Mouse (Mus musculus): ENCODE measurements around the gene Nr1h4. TPM values are rescaled to one million over a fixed set of nuclear protein-coding genes. Genes with fewer than 3 reads are reported as not detected.

Gene Nr1h4
- total and polyA plus RNA-seq, 2 experiments: 58.4 to 168 TPM

DNA sequence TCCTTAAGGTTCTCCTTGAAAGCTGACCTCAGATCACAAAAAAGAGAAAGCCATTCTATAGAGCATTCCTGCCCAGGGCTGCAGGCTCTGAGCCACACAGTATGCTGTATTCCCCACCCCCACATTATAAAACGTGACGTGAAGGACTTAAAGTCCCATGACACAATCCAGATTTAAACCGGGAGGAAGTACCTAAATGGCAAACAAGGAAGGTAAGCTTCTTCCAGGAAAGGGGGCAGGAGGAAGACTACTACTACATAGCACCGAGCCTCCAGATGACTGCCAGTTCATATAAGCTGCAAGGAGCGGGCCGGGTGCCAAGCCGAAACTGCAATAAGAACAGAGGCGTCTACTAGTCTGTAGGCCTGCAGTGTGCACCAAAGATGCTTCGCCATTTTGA, 97.5 kb downstream of the Nr1h4 start:
- DNase-seq (ENCODE audit: extremely low read depth, low read depth, low spot score): no peak
- Histone ChIP-seq H3K4me1 (ENCODE audit: control insufficient read depth, insufficient read depth, low read length) (no peaks in the 10 kb centered on the region), H3K36me3 (ENCODE audit: control insufficient read depth, insufficient read depth, low read length) (peaks cover 1% of the 10 kb centered on the region; the same call in 1 of the 2 replicates), H3K4me3 (ENCODE audit: insufficient read depth, low read depth, low read length) (no peak overlapping the region), H3K27me3 (ENCODE audit: control insufficient read depth, insufficient read depth, low read length) (no peaks in the 10 kb centered on the region), H3K9ac (ENCODE audit: low read depth, low read length) (no peak overlapping the region), H3K79me2 (ENCODE audit: control insufficient read depth, insufficient read depth, low read length) (no peaks in the 10 kb centered on the region), H3K27ac (replicated peaks; ENCODE audit: insufficient read depth, low read depth, low read length) (no peak overlapping the region)
- WGBS: 91% methylated on average over 9 of the region's 9 CpGs
- TF ChIP-seq CTCF (IDR thresholded peaks at IDR 0.05; ENCODE audit: low read depth, low read length): no peak
- TF ChIP-seq POLR2A (IDR thresholded peaks at IDR 0.05; ENCODE audit: extremely low read depth, insufficient read depth, low read length): no peak

DNA sequence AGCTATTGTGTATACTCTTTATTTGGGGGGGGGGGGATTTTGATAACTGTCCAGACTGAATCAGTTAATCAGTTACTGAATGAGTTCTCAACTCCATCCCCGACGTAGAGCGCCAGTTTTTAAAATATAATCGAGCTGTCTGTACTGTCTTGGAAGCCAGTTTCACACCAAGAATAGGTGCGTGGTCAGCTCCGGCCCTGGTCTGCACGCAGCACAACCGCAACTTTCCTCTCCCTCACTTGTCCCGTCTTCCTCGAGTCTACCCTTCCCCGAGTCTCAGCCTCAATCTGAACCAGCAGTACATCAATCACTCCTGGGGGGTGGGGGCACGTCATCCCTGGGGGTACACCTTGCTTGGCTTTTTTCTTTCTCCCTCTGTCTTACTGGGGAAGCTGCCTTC, 98.0 kb downstream of the Nr1h4 start:
- peaks cover 1% of the 10 kb centered on the region for H3K36me3 ChIP-seq (ENCODE audit: control insufficient read depth, insufficient read depth, low read length)

DNA sequence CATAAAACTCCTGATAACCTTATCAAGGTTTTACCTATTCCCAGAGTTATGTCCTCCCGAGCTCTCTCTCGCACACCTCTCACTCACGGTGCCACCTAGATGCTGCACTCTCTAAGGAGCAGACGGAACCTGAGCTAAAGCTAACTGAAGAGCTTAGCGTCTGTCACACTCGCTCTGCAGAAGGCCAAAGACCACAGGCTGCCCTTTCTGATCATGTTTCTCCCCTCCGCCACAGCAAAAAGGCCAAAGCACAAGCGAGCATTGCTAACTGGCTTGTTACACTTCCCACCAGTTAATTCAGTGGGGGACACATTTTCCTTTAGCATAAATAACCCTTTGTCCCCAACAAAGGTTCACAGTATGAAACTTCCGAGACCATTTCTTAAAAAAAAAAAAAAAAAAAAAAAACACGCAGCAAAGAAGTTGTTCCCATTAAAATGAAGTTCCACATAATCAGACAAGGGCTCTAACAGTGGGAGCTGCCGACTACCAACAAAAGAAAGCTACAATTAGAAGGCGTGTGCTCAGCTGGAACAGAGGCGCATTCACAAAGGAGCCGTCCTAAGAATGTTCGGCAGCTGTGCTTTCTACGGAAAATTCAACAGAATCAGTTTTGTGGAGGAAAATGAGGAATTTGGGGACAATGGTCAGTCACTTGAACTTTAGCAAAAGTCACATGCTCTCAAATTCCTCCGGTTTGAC, 98.7 kb downstream of the Nr1h4 start:
- no peak for DNase-seq (ENCODE audit: extremely low read depth, low read depth, low spot score)
- TF ChIP-seq CTCF (IDR thresholded peaks at IDR 0.05; ENCODE audit: low read depth, low read length): no peak
- TF ChIP-seq POLR2A (IDR thresholded peaks at IDR 0.05; ENCODE audit: extremely low read depth, insufficient read depth, low read length): no peak
- WGBS: 94% methylated on average over 17 of the region's 17 CpGs
- Histone ChIP-seq H3K36me3 (ENCODE audit: control insufficient read depth, insufficient read depth, low read length) (peaks cover 1% of the 10 kb centered on the region), H3K27ac (replicated peaks; ENCODE audit: insufficient read depth, low read depth, low read length) (no peak overlapping the region), H3K27me3 (ENCODE audit: control insufficient read depth, insufficient read depth, low read length) (no peaks in the 10 kb centered on the region), H3K4me3 (ENCODE audit: insufficient read depth, low read depth, low read length) (no peak overlapping the region), H3K9ac (ENCODE audit: low read depth, low read length) (no peak overlapping the region), H3K4me1 (ENCODE audit: control insufficient read depth, insufficient read depth, low read length) (no peaks in the 10 kb centered on the region), H3K79me2 (ENCODE audit: control insufficient read depth, insufficient read depth, low read length) (no peaks in the 10 kb centered on the region)

More for the DNA sequence above, 98.0 kb downstream of the Nr1h4 start:
- 92% methylated on average over 12 of the region's 12 CpGs for WGBS
- no peak for DNase-seq (ENCODE audit: extremely low read depth, low read depth, low spot score)
- Histone ChIP-seq H3K79me2 (ENCODE audit: control insufficient read depth, insufficient read depth, low read length) (no peaks in the 10 kb centered on the region), H3K9ac (ENCODE audit: low read depth, low read length) (no peak overlapping the region), H3K4me3 (ENCODE audit: insufficient read depth, low read depth, low read length) (no peak overlapping the region), H3K27ac (replicated peaks; ENCODE audit: insufficient read depth, low read depth, low read length) (no peak overlapping the region), H3K4me1 (ENCODE audit: control insufficient read depth, insufficient read depth, low read length) (no peaks in the 10 kb centered on the region), H3K27me3 (ENCODE audit: control insufficient read depth, insufficient read depth, low read length) (no peaks in the 10 kb centered on the region)
- TF ChIP-seq CTCF (IDR thresholded peaks at IDR 0.05; ENCODE audit: low read depth, low read length) (no peak), POLR2A (IDR thresholded peaks at IDR 0.05; ENCODE audit: extremely low read depth, insufficient read depth, low read length) (no peak)

DNA sequence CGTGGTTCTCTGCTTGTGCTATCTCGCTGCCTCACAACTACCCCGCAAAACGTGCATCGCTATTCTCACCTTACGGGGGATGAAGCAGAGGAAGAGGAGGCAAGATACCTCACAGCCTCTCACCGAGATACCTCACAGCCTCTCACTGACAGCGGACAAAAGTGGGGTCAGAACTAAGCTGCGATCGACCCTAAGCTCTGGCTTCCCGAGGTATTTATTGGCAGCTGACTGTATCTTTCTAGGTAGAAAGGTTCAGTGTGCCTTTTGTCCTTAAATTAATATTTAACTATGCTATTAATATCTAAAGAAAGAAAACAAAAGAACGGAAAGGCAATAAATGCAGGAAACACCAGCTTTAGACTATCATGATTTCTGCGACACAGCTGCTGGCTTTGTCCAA, 100.6 kb downstream of the Nr1h4 start:
- Histone ChIP-seq H3K9ac (ENCODE audit: low read depth, low read length) (no peak overlapping the region), H3K4me1 (ENCODE audit: control insufficient read depth, insufficient read depth, low read length) (no peaks in the 10 kb centered on the region), H3K27me3 (ENCODE audit: control insufficient read depth, insufficient read depth, low read length) (no peaks in the 10 kb centered on the region), H3K27ac (replicated peaks; ENCODE audit: insufficient read depth, low read depth, low read length) (no peak overlapping the region), H3K79me2 (ENCODE audit: control insufficient read depth, insufficient read depth, low read length) (no peaks in the 10 kb centered on the region), H3K4me3 (ENCODE audit: insufficient read depth, low read depth, low read length) (no peak overlapping the region), H3K36me3 (ENCODE audit: control insufficient read depth, insufficient read depth, low read length) (peaks cover 4% of the 10 kb centered on the region)
- WGBS: 72% methylated on average over 13 of the region's 13 CpGs
- no peak for DNase-seq (ENCODE audit: extremely low read depth, low read depth, low spot score)
- no peak for TF ChIP-seq CTCF (IDR thresholded peaks at IDR 0.05; ENCODE audit: low read depth, low read length)
- no peak for TF ChIP-seq POLR2A (IDR thresholded peaks at IDR 0.05; ENCODE audit: extremely low read depth, insufficient read depth, low read length)

DNA sequence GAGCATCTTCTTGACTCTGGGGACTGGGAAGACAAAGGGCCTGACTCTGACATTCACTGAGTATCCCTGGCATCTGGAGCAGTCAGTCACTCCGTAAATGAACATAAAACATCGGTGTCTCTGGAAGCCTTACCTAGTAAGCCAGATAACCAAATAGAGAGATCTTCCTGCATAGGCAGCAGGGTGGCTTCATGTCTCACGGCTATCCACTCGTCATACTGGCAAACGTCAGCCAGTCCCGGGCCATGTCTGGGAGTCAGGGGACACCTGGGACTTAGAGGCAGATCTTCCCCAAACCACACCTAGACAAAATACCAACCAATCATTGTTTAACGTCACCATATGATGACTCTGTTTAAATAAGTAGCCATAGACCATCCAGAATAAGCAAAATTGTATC, 102.6 kb downstream of the Nr1h4 start:
- no peak overlapping the region for H3K27ac ChIP-seq (replicated peaks; ENCODE audit: insufficient read depth, low read depth, low read length)
- H3K36me3 ChIP-seq (ENCODE audit: control insufficient read depth, insufficient read depth, low read length): peaks cover 8% of the 10 kb centered on the region
- H3K27me3 ChIP-seq (ENCODE audit: control insufficient read depth, insufficient read depth, low read length): no peaks in the 10 kb centered on the region
- no peak overlapping the region for H3K9ac ChIP-seq (ENCODE audit: low read depth, low read length)
- TF ChIP-seq CTCF (IDR thresholded peaks at IDR 0.05; ENCODE audit: low read depth, low read length): no peak
- no peak for TF ChIP-seq POLR2A (IDR thresholded peaks at IDR 0.05; ENCODE audit: extremely low read depth, insufficient read depth, low read length)
- DNase-seq (ENCODE audit: extremely low read depth, low read depth, low spot score): no peak
- no peak overlapping the region for H3K4me3 ChIP-seq (ENCODE audit: insufficient read depth, low read depth, low read length)
- no peaks in the 10 kb centered on the region for H3K4me1 ChIP-seq (ENCODE audit: control insufficient read depth, insufficient read depth, low read length)
- 98% methylated on average over 7 of the region's 7 CpGs for WGBS
- no peaks in the 10 kb centered on the region for H3K79me2 ChIP-seq (ENCODE audit: control insufficient read depth, insufficient read depth, low read length)

DNA sequence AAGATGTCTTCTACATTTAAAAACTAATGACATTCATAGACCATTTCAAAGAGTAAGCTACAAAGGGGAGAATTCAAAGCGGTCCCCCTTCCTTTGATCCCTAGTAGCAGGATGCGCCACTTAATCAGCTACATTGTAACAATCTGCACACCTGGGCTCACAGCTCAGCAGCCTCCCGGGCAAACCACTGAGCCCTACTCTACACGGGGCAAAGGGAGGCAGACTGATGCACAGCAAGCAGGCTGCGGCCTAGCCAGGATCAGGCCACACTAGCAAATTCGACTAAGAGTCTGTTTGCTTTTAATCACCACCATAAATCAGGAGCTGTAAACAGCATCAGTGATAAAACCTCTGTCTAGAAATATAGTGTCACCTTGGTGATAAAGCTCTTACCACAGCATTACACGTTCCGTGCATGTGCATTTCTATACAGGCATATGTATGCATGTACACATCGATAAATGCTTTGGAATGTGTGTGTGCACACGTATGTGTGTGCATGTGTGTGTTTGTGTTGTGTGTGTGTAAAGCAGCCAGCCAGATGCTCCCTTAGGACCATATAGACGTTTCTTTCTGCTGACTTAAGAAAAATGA, 108.5 kb downstream of the Nr1h4 start:
- peaks cover 14% of the 10 kb centered on the region for H3K36me3 ChIP-seq (ENCODE audit: control insufficient read depth, insufficient read depth, low read length)
- WGBS: 94% methylated on average over 11 of the region's 11 CpGs
- H3K9ac ChIP-seq (ENCODE audit: low read depth, low read length): no peak overlapping the region
- no peak overlapping the region for H3K4me3 ChIP-seq (ENCODE audit: insufficient read depth, low read depth, low read length)
- no peaks in the 10 kb centered on the region for H3K4me1 ChIP-seq (ENCODE audit: control insufficient read depth, insufficient read depth, low read length)
- H3K27ac ChIP-seq (replicated peaks; ENCODE audit: insufficient read depth, low read depth, low read length): no peak overlapping the region
- H3K27me3 ChIP-seq (ENCODE audit: control insufficient read depth, insufficient read depth, low read length): no peaks in the 10 kb centered on the region
- no peak for DNase-seq (ENCODE audit: extremely low read depth, low read depth, low spot score)
- H3K79me2 ChIP-seq (ENCODE audit: control insufficient read depth, insufficient read depth, low read length): no peaks in the 10 kb centered on the region
- TF ChIP-seq CTCF (IDR thresholded peaks at IDR 0.05; ENCODE audit: low read depth, low read length) (no peak), POLR2A (IDR thresholded peaks at IDR 0.05; ENCODE audit: extremely low read depth, insufficient read depth, low read length) (no peak)
